Mouse (Mus musculus) liver, embryonic 14.5 days (tissue): ENCODE results near the gene Kcnq1.

Experiments used
- CTCF ChIP-seq: IDR thresholded peaks from 2 replicates; pipeline ENCODE4 v1.5.1; 2016; ENCODE audit warnings: antibody characterized with exemption, low read depth, control low read depth
- EP300 ChIP-seq: IDR thresholded peaks from 2 replicates; pipeline ENCODE4 v1.6.1; 2016; ENCODE audit warnings: antibody characterized with exemption, low read depth

GRCm38 (mm10) chr7:143373265-143373664 is 267.1 kb downstream of the Kcnq1 start:
- TF ChIP-seq CTCF (no peak), EP300 (no peak)
